Mouse (Mus musculus) erythroblast, embryonic 14.5 days (primary cell): Measurements from ENCODE around the gene Nkx1-2.

Experiments
- GATA1 ChIP-seq: IDR thresholded peaks from 2 replicates; pipeline ENCODE4 v1.6.1; 2012; ENCODE audit warnings: low read length, inconsistent platforms, mixed read lengths
- TAL1 ChIP-seq: IDR thresholded peaks from 3 replicates; pipeline ENCODE4 v1.6.1; 2012; ENCODE audit warnings: low read length, inconsistent platforms, mixed read lengths

DNA sequence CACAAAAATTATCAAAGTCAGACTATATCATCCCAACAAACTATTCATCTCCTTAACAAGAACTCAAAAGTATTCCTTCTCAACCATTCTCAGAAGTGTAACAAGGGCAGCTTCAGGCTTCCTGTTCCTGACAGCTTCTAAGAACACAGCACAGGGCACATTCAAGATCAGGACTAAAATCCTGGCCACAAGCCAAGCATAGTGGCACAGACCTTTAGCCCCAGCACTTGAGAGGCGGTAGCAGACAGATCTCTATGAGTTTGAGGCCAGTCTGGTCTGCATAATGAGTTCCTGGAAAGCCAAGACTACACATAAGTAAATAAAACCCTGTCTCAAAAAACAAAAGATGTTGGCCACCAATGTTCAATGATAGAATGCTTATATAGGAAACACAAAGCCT is 33.6 kb downstream of the Nkx1-2 start:
- TF ChIP-seq GATA1 (no peak), TAL1 (no peak)
